Mouse (Mus musculus): ENCODE results near the gene Krtap16-1.

Gene Krtap16-1

DNA sequence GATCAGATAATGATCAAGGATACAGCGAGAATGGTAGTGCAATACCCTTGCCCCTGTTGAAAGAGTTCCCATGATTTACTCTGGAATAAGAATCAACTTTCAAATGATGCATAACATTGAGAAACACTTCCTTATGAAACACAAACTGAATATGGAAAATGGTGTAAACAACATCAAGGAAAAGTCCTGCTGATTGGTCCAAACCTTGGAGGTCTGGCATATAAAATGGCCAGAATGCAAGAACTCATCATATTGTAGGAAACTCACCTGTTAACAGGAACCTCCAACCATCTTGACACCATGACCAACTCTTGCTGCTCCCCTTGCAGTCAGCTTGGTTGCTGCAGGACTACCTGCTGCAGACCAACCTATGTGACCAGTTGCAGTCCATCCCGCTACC, 38.2 kb downstream of the Krtap16-1 start, which contains the start of gene Krtap9-5:
Krtap9-5 (plus strand) TSS at position 301 of the 400 bp plus-strand sequence.
- no peak for DNase-seq (ENCODE audit: low spot score in 2 of 2)

DNA sequence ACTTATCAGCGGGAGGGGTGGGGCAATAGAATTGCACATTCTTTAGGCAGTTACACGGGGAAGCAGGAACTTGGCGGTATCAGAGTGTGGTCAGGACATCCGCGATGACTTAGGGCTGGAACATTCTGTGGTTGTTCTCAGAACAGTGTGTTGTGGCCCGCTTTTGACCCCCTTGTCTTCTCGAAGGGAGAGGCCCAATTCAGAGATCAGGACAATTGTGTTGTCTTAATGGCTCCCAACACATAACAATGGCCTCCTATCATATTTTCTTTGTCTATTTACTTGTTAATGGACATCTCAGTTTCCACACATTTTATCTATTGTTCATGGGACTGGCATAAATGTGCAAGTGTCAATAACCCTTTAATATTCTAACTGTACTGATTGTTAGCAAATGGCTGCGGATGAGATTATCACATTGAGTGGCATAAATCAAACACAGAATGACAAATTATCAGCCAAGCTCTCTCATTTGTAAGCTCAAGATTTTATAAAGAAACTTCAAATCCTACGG, 48.6 kb downstream of the Krtap16-1 start:
- DNase-seq (ENCODE audit: low spot score in 2 of 2), result no peak

DNA sequence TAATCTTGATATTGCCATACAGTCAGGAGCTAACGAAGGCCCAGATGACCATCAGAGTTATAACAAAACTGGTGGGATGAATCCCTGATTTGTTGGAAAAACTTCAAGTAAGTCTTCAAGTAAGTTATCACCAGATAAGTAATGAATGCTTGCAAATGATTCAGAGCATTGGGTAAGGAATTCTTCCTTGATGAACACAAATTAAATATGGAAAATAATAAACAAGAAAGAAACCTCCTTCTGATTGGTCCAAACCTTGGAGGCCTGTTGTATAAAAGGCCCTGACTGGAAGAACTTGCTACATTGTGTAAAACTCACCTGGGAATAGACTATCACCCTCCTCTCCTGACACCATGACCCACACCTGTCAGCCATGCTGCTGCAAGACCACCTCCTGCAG, 50.4 kb downstream of the Krtap16-1 start, which contains the start of gene Krtap31-2:
Krtap31-2 (plus strand) TSS at position 301 of the 400 bp plus-strand sequence.
- DNase-seq (ENCODE audit: low spot score in 2 of 2), result no peak

All from spleen, postnatal 36 days (tissue).